Mouse (Mus musculus): ENCODE results near the gene Ccdc141. TPM values are rescaled to one million over a fixed set of nuclear protein-coding genes. Genes with fewer than 3 reads are reported as not detected.
A peak's percentile ranks its signal among the peaks of the same experiment; 100 is the strongest.

The Ccdc141 gene
- polyA plus RNA-seq, 1 experiment from 2014 or later, result 5.5 TPM

- no peaks in the 10 kb centered on the region for H3K4me1 ChIP-seq (replicated peaks; ENCODE audit: control insufficient read depth, insufficient read depth, low read length)
- H3K4me3 ChIP-seq (ENCODE audit: low read depth, low read length), result no peak overlapping the region
- no peaks in the 10 kb centered on the region for H3K36me3 ChIP-seq (ENCODE audit: control insufficient read depth, insufficient read depth, low read length)
- no peak overlapping the region for H3K4me2 ChIP-seq (replicated peaks; ENCODE audit: low read depth, low read length)
- no peak overlapping the region for H3K9ac ChIP-seq (ENCODE audit: low read depth, low read length)
- H3K9me3 ChIP-seq (ENCODE audit: control insufficient read depth, low read length), result no peaks in the 10 kb centered on the region
- ATAC-seq (ENCODE audit: low FRiP score), result no peak
- no peaks in the 10 kb centered on the region for H3K27me3 ChIP-seq (ENCODE audit: control insufficient read depth, insufficient read depth, low read length)
- no peak for DNase-seq (ENCODE audit: low spot score)
- H3K27ac ChIP-seq (ENCODE audit: low read depth, low read length), result no peak overlapping the region
Measured at GRCm38 (mm10) chr2:77085313-77085712, 85.1 kb downstream of the Ccdc141 start.

DNA sequence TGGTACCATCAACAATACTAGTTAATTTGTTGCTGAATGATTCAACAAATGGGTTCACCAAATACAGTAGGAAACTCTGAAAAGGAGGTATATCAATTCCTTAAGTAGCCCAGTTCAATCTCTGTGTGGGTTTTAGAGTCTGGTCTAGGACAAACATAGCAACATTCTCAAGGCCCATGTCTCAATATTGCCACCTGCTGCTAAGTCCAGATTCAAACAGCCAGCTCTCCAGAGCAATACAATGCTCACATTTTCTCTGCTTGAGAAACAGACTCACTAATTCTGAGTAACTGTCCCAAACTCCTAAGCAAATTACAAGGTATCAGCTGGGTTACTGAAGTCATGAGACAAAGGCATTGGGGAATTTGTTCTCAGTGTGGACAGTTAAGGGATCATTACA is 85.8 kb downstream of the Ccdc141 start:
- Histone ChIP-seq H3K36me3 (ENCODE audit: control insufficient read depth, insufficient read depth, low read length) (no peaks in the 10 kb centered on the region), H3K27me3 (ENCODE audit: control insufficient read depth, insufficient read depth, low read length) (no peaks in the 10 kb centered on the region), H3K4me2 (replicated peaks; ENCODE audit: low read depth, low read length) (no peak overlapping the region), H3K9ac (ENCODE audit: low read depth, low read length) (no peak overlapping the region), H3K4me3 (ENCODE audit: low read depth, low read length) (no peak overlapping the region), H3K4me1 (replicated peaks; ENCODE audit: control insufficient read depth, insufficient read depth, low read length) (no peaks in the 10 kb centered on the region), H3K9me3 (ENCODE audit: control insufficient read depth, low read length) (no peaks in the 10 kb centered on the region), H3K27ac (ENCODE audit: low read depth, low read length) (no peak overlapping the region)
- ATAC-seq (ENCODE audit: low FRiP score) (no peak), DNase-seq (ENCODE audit: low spot score) (no peak)

GRCm38 (mm10) chr2:77081156-77081555 is 89.3 kb downstream of the Ccdc141 start:
- no peak overlapping the region for H3K4me2 ChIP-seq (replicated peaks; ENCODE audit: low read depth, low read length)
- H3K4me3 ChIP-seq (ENCODE audit: low read depth, low read length), result no peak overlapping the region
- 86% methylated on average over 2 of the region's 2 CpGs for WGBS
- H3K4me1 ChIP-seq (replicated peaks; ENCODE audit: control insufficient read depth, insufficient read depth, low read length), result no peaks in the 10 kb centered on the region
- no peak overlapping the region for H3K27ac ChIP-seq (ENCODE audit: low read depth, low read length)
- no peaks in the 10 kb centered on the region for H3K36me3 ChIP-seq (ENCODE audit: control insufficient read depth, insufficient read depth, low read length)
- ATAC-seq (ENCODE audit: low FRiP score), result no peak
- no peaks in the 10 kb centered on the region for H3K9me3 ChIP-seq (ENCODE audit: control insufficient read depth, low read length)
- DNase-seq (ENCODE audit: low spot score), result no peak
- no peak overlapping the region for H3K9ac ChIP-seq (ENCODE audit: low read depth, low read length)
- no peaks in the 10 kb centered on the region for H3K27me3 ChIP-seq (ENCODE audit: control insufficient read depth, insufficient read depth, low read length)

DNA sequence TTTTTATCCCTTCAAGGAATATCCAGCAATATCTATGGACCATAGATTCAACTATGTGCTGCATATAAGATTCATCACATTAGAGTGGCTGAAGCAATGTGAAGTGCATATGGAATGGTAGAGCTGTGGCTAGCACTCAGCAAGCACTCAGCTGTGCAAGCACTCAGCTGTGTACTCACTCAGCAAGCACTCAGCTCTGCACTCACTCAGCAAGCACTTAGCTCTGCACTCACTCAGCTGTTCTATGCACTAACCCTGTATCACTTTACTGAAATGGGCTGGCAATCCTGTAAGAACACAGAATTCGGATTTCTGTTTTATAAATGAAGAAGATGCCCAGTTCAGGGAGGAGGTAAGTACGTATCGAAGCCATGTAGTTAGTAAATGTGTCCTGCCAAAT is 89.8 kb downstream of the Ccdc141 start:
- H3K9me3 ChIP-seq (ENCODE audit: control insufficient read depth, low read length), result no peaks in the 10 kb centered on the region
- no peaks in the 10 kb centered on the region for H3K27me3 ChIP-seq (ENCODE audit: control insufficient read depth, insufficient read depth, low read length)
- H3K4me1 ChIP-seq (replicated peaks; ENCODE audit: control insufficient read depth, insufficient read depth, low read length), result no peaks in the 10 kb centered on the region
- DNase-seq (ENCODE audit: low spot score) (no peak), ATAC-seq (ENCODE audit: low FRiP score) (no peak)
- WGBS, result 94% methylated on average over 3 of the region's 3 CpGs
- H3K36me3 ChIP-seq (ENCODE audit: control insufficient read depth, insufficient read depth, low read length), result no peaks in the 10 kb centered on the region
- H3K27ac ChIP-seq (ENCODE audit: low read depth, low read length), result no peak overlapping the region
- no peak overlapping the region for H3K9ac ChIP-seq (ENCODE audit: low read depth, low read length)
- H3K4me2 ChIP-seq (replicated peaks; ENCODE audit: low read depth, low read length), result no peak overlapping the region
- no peak overlapping the region for H3K4me3 ChIP-seq (ENCODE audit: low read depth, low read length)

GRCm38 (mm10) chr2:77078746-77079145 is 91.7 kb downstream of the Ccdc141 start:
- Histone ChIP-seq H3K4me3 (ENCODE audit: low read depth, low read length) (no peak overlapping the region), H3K9ac (ENCODE audit: low read depth, low read length) (no peak overlapping the region), H3K4me1 (replicated peaks; ENCODE audit: control insufficient read depth, insufficient read depth, low read length) (no peaks in the 10 kb centered on the region), H3K27ac (ENCODE audit: low read depth, low read length) (no peak overlapping the region), H3K4me2 (replicated peaks; ENCODE audit: low read depth, low read length) (no peak overlapping the region), H3K27me3 (ENCODE audit: control insufficient read depth, insufficient read depth, low read length) (no peaks in the 10 kb centered on the region), H3K36me3 (ENCODE audit: control insufficient read depth, insufficient read depth, low read length) (no peaks in the 10 kb centered on the region), H3K9me3 (ENCODE audit: control insufficient read depth, low read length) (no peaks in the 10 kb centered on the region)
- DNase-seq (ENCODE audit: low spot score), result no peak
- WGBS, result 88% methylated on average over 4 of the region's 4 CpGs
- ATAC-seq (ENCODE audit: low FRiP score), result no peak

GRCm38 (mm10) chr2:77074373-77074772 is 96.1 kb downstream of the Ccdc141 start:
- no peaks in the 10 kb centered on the region for H3K36me3 ChIP-seq (ENCODE audit: control insufficient read depth, insufficient read depth, low read length)
- no peak overlapping the region for H3K9ac ChIP-seq (ENCODE audit: low read depth, low read length)
- DNase-seq (ENCODE audit: low spot score) (no peak), ATAC-seq (ENCODE audit: low FRiP score) (no peak)
- no peak overlapping the region for H3K27ac ChIP-seq (ENCODE audit: low read depth, low read length)
- H3K4me3 ChIP-seq (ENCODE audit: low read depth, low read length), result no peak overlapping the region
- 59% methylated on average over 6 of the region's 6 CpGs for WGBS
- H3K27me3 ChIP-seq (ENCODE audit: control insufficient read depth, insufficient read depth, low read length), result no peaks in the 10 kb centered on the region
- H3K9me3 ChIP-seq (ENCODE audit: control insufficient read depth, low read length), result no peaks in the 10 kb centered on the region
- H3K4me2 ChIP-seq (replicated peaks; ENCODE audit: low read depth, low read length), result no peak overlapping the region
- no peaks in the 10 kb centered on the region for H3K4me1 ChIP-seq (replicated peaks; ENCODE audit: control insufficient read depth, insufficient read depth, low read length)

GRCm38 (mm10) chr2:77073930-77074329 is 96.5 kb downstream of the Ccdc141 start:
- no peak overlapping the region for H3K4me2 ChIP-seq (replicated peaks; ENCODE audit: low read depth, low read length)
- H3K4me3 ChIP-seq (ENCODE audit: low read depth, low read length), result no peak overlapping the region
- no peaks in the 10 kb centered on the region for H3K4me1 ChIP-seq (replicated peaks; ENCODE audit: control insufficient read depth, insufficient read depth, low read length)
- H3K36me3 ChIP-seq (ENCODE audit: control insufficient read depth, insufficient read depth, low read length), result no peaks in the 10 kb centered on the region
- no peak overlapping the region for H3K9ac ChIP-seq (ENCODE audit: low read depth, low read length)
- no peaks in the 10 kb centered on the region for H3K9me3 ChIP-seq (ENCODE audit: control insufficient read depth, low read length)
- H3K27me3 ChIP-seq (ENCODE audit: control insufficient read depth, insufficient read depth, low read length), result no peaks in the 10 kb centered on the region
- H3K27ac ChIP-seq (ENCODE audit: low read depth, low read length), result no peak overlapping the region
- ATAC-seq (ENCODE audit: low FRiP score) (no peak), DNase-seq (ENCODE audit: low spot score) (no peak)
- 87% methylated on average over 5 of the region's 5 CpGs for WGBS

GRCm38 (mm10) chr2:77065294-77065693 is 105.1 kb downstream of the Ccdc141 start:
- DNase-seq (ENCODE audit: low spot score) (peak; percentile 49), ATAC-seq (ENCODE audit: low FRiP score) (peak; percentile 81)
- Histone ChIP-seq H3K9me3 (ENCODE audit: control insufficient read depth, low read length) (no peaks in the 10 kb centered on the region), H3K27me3 (ENCODE audit: control insufficient read depth, insufficient read depth, low read length) (no peaks in the 10 kb centered on the region), H3K4me1 (replicated peaks; ENCODE audit: control insufficient read depth, insufficient read depth, low read length) (no peaks in the 10 kb centered on the region; the same call in 1 of the 2 replicates), H3K36me3 (ENCODE audit: control insufficient read depth, insufficient read depth, low read length) (no peaks in the 10 kb centered on the region), H3K27ac (ENCODE audit: low read depth, low read length) (0 out of 2 replicates have a peak overlapping the region, but pooled peaks have one; percentile 10), H3K9ac (ENCODE audit: low read depth, low read length) (no peak overlapping the region), H3K4me3 (ENCODE audit: low read depth, low read length) (no peak overlapping the region), H3K4me2 (replicated peaks; ENCODE audit: low read depth, low read length) (no peak overlapping the region)
- WGBS, result 35% methylated on average over 6 of the region's 6 CpGs

DNA sequence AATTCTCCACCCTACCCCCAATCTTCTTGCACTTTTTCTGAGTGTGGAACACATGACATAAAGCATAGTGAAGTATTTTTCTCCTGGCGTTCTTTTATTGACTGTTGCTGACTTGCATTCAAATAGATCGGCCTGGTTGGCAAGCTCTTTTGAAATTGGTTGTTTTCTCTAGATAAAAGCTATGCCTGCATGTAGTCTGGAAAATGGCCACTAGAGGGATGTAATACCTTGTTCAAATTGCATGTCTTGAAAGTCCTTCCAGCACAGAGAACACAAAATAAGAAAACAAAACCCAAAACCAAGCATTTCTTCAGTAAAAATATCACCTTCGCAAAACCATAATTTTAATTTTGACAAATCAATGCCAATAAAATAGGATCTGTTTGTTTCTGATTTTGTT is 108.6 kb downstream of the Ccdc141 start:
- peak; percentile 77 for DNase-seq (ENCODE audit: low spot score)
- H3K4me2 ChIP-seq (replicated peaks; ENCODE audit: low read depth, low read length), result no peak overlapping the region
- H3K9ac ChIP-seq (ENCODE audit: low read depth, low read length), result no peak overlapping the region
- H3K9me3 ChIP-seq (ENCODE audit: control insufficient read depth, low read length), result no peaks in the 10 kb centered on the region
- 46% methylated on average over 3 of the region's 3 CpGs for WGBS
- H3K36me3 ChIP-seq (ENCODE audit: control insufficient read depth, insufficient read depth, low read length), result no peaks in the 10 kb centered on the region
- ATAC-seq (ENCODE audit: low FRiP score), result no peak
- H3K4me3 ChIP-seq (ENCODE audit: low read depth, low read length), result no peak overlapping the region
- H3K27ac ChIP-seq (ENCODE audit: low read depth, low read length), result no peak overlapping the region
- no peaks in the 10 kb centered on the region for H3K27me3 ChIP-seq (ENCODE audit: control insufficient read depth, insufficient read depth, low read length)
- peaks cover 4% of the 10 kb centered on the region for H3K4me1 ChIP-seq (replicated peaks; ENCODE audit: control insufficient read depth, insufficient read depth, low read length)

All from hindbrain, embryonic 11.5 days (tissue).